Mouse (Mus musculus) lung, postnatal 0 days (tissue): ENCODE data around the gene Ifit3. TPM values are rescaled to one million over a fixed set of nuclear protein-coding genes. Genes with fewer than 3 reads are reported as not detected.
A peak's percentile ranks its signal among the peaks of the same experiment; 100 is the strongest.
"Not testable (repeated sequence)": the region's sequence is repeated elsewhere in the genome, so short reads cannot be mapped to it uniquely, and the experiment has no call there.

Experiments used
- ATAC-seq: fragments of 200-750 bp; cut with Nextera tagmentation; 2 replicates; pipeline ENCODE4 v1.8.0; 2017; ENCODE audit warnings: moderate library complexity
- DNase-seq: peaks from one replicate; pipeline ENCODE4 v3.0.0-alpha.2; 2016; ENCODE audit warnings: low spot score
- H3K27ac ChIP-seq: fragments of 300-500 bp; sonication (generic); 2 replicates; pipeline ENCODE4 v1.5.1; 2014; ENCODE audit warnings: antibody characterized with exemption, mild to moderate bottlenecking, low read length, mixed read lengths
- H3K27me3 ChIP-seq: fragments of 300-500 bp; sonication (generic); replicated peaks from 2 replicates; pipeline ENCODE4 v1.6.1; 2014; ENCODE audit warnings: low read length, mixed read lengths; ENCODE audit not compliant: insufficient read depth
- H3K36me3 ChIP-seq: fragments of 300-500 bp; sonication (generic); 2 replicates; pipeline ENCODE4 v1.6.1; 2014; ENCODE audit warnings: low read length, mixed read lengths; ENCODE audit not compliant: insufficient read depth
- H3K4me1 ChIP-seq: fragments of 300-500 bp; sonication (generic); 2 replicates; pipeline ENCODE4 v1.6.1; 2014; ENCODE audit warnings: antibody characterized with exemption, low read depth, low read length, mixed read lengths; ENCODE audit not compliant: insufficient read depth
- H3K4me2 ChIP-seq: fragments of 300-500 bp; sonication (generic); replicated peaks from 2 replicates; pipeline ENCODE4 v1.6.1; 2014; ENCODE audit warnings: low read depth, mild to moderate bottlenecking, low read length, moderate library complexity, mixed read lengths
- H3K4me3 ChIP-seq: fragments of 300-500 bp; sonication (generic); 2 replicates; pipeline ENCODE4 v1.5.1; 2014; ENCODE audit warnings: low read depth, low read length
- H3K9ac ChIP-seq: fragments of 300-500 bp; sonication (generic); replicated peaks from 2 replicates; pipeline ENCODE4 v1.6.1; 2014; ENCODE audit warnings: low read depth, mild to moderate bottlenecking
- H3K9me3 ChIP-seq: fragments of 300-500 bp; sonication (generic); 2 replicates; pipeline ENCODE4 v1.6.1; 2016; ENCODE audit warnings: low read length, mixed read lengths
- CTCF ChIP-seq: IDR thresholded peaks from 2 replicates; pipeline ENCODE4 v1.5.1; 2016; ENCODE audit warnings: antibody characterized with exemption, mild to moderate bottlenecking
- EP300 ChIP-seq: IDR thresholded peaks from 2 replicates; pipeline ENCODE4 v1.6.1; 2016; ENCODE audit warnings: antibody characterized with exemption, mild to moderate bottlenecking, control low read depth
- WGBS: fragments of 180-500 bp; shearing (Covaris S2); extraction: QIAGEN DNeasy Blood & Tissue Kit; methylation state at CpG from one replicate; pipeline ENCODE4 v1.1.7; 2014; 5-methylcytosine and 5-hydroxymethylcytosine counted together
- polyA plus RNA-seq: library from polyadenylated mRNA; unstranded; fragments of >200 nt; fragmentation: Nextera tagmentation; extraction: Ambion mirVana; gene quantifications from 2 replicates; pipeline ENCODE4 v1.2.1, GENCODE M21; 2015

Ifit3 gene
- polyA plus RNA-seq, 1 experiment from 2014 or later, result 9.6 TPM

DNA sequence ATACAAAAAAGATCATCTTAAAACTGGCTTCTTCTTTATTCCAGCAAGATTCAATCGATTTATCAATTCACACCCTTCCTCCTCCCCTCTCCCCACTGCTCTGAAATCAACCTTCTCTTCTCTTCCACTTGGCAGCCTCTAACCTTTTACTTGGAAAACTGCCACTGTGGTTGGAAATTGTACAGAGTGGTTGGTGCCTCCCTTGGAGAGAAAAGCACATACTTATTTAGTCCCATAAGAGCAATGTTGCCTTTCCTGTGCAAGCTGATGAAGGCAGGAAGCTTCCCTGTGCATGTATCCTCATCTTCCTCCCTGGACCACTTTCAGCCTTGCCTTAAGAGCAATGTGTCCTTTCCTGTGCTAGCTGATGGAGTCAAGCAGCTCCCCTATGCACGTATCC is 15.0 kb downstream of the Ifit3 start:
- no peak overlapping the region for H3K27ac ChIP-seq
- no peaks in the 10 kb centered on the region for H3K36me3 ChIP-seq
- no peaks in the 10 kb centered on the region for H3K27me3 ChIP-seq
- H3K4me2 ChIP-seq, result no peak overlapping the region
- H3K4me1 ChIP-seq, result 0 out of 2 replicates have a peak, but pooled peaks cover 3% of the 10 kb centered on the region
- 61% methylated on average over 2 of the region's 2 CpGs for WGBS
- no peaks in the 10 kb centered on the region for H3K9me3 ChIP-seq
- no peak for ATAC-seq
- H3K4me3 ChIP-seq, result no peak overlapping the region
- DNase-seq, result peak; percentile 47
- TF ChIP-seq EP300 (no peak), CTCF (no peak)
- H3K9ac ChIP-seq, result no peak overlapping the region

DNA sequence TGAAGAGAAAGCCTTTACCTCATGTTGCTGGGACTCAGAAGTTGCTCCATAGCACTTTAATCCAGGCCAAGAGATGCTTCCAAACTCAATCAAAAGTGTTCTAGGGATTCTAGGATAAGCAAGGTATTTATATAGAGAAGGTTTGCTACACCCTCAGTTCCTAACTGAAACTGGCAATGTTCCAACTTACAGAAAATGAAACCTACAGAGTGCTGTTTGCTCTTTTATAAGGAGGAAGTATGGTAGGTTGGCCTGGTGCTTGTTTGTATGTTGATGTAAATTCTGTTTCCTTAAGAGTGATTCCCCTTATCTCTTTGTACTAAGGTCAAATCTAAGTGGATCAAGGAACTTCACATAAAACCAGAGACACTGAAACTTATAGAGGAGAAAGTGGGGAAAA is 15.9 kb downstream of the Ifit3 start:
- H3K9me3 ChIP-seq, H3K4me2 ChIP-seq, H3K9ac ChIP-seq, ATAC-seq, H3K36me3 ChIP-seq, H3K27ac ChIP-seq, H3K4me3 ChIP-seq, H3K4me1 ChIP-seq, H3K27me3 ChIP-seq: not testable (repeated sequence)
- peak; percentile 63 for DNase-seq

GRCm38 (mm10) chr19:34601888-34602287 is 18.6 kb downstream of the Ifit3 start, which contains the start of gene Ifit1bl1:
Ifit1bl1 (minus strand) TSS chr19:34601956.
- not testable (repeated sequence) for H3K36me3 ChIP-seq, H3K27me3 ChIP-seq, H3K27ac ChIP-seq, H3K4me2 ChIP-seq, H3K4me1 ChIP-seq, H3K9me3 ChIP-seq, H3K4me3 ChIP-seq, H3K9ac ChIP-seq
- 18% methylated on average over 1 of the region's 1 CpGs for WGBS
- 0 out of 2 replicates have a peak, but pooled peaks have one; percentile 6 for ATAC-seq
- DNase-seq, result peak; percentile 62

DNA sequence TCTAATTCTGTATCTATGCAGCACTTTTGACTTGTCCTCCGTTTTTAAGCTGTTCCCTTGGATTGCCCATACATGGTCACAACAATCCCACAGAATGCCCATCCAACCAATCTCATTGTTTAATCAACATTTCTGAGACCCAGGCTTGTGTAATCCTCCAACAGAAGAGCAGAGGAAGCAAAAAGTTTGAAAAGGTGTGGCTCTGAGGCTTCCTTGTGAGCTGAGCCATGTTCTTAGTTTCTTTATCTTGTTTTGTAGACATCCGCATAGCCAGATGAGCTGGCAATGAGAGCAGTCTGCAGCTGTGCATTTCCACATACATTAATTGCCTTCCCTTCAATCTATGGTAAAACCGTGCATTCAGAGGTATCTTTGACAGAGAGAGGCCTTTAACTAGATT is 22.1 kb downstream of the Ifit3 start:
- Histone ChIP-seq H3K4me3 (no peak overlapping the region), H3K36me3 (no peaks in the 10 kb centered on the region), H3K9me3 (no peaks in the 10 kb centered on the region), H3K4me1 (no peaks in the 10 kb centered on the region), H3K9ac (no peak overlapping the region), H3K4me2 (no peak overlapping the region), H3K27ac (no peak overlapping the region), H3K27me3 (no peaks in the 10 kb centered on the region)
- WGBS, result 86% methylated on average over 3 of the region's 3 CpGs
- DNase-seq (no peak), ATAC-seq (no peak)
- TF ChIP-seq EP300, result no peak
- no peak for TF ChIP-seq CTCF

- WGBS, result 21% methylated on average over 4 of the region's 4 CpGs
- not testable (repeated sequence) for H3K4me1 ChIP-seq, H3K9me3 ChIP-seq, H3K27me3 ChIP-seq, H3K9ac ChIP-seq, H3K36me3 ChIP-seq, H3K4me3 ChIP-seq
- Histone ChIP-seq H3K4me2 (0 out of 2 replicates have a peak within 1 kb of the TSS, but pooled peaks have one; percentile 25), H3K27ac (peak within 1 kb of the TSS; percentile 62; the same call in 1 of the 2 replicates)
- peak; percentile 39 for DNase-seq
- peak; percentile 67 for TF ChIP-seq EP300
- ATAC-seq, result peak; percentile 89
Measured at GRCm38 (mm10) chr19:34607237-34608051, 24.1 kb downstream of the Ifit3 start, which contains the start of gene Ifit3b. Ifit3b (plus strand) TSS chr19:34607970.

DNA sequence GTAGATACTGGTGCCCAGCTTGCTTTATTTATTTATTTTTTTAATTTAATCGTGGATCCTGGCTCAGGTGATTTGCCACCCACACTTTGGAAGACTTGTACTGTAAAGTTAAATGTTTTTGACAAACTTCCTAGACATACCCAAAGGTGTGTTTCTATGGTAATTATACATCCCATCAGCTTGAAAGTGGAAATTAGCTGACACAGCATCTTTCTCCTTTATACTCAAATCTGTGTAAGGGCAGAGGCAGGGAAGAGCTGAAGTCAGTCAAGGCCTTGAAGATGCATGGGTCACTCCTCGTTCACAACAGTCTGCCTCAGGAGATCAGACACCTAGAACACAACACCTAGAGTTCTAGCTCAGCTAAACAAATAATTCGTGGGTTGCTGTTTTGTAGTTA is 26.8 kb downstream of the Ifit3 start:
- H3K36me3 ChIP-seq, ATAC-seq, DNase-seq, H3K4me3 ChIP-seq, H3K4me2 ChIP-seq, H3K27ac ChIP-seq, H3K4me1 ChIP-seq, H3K9ac ChIP-seq, H3K9me3 ChIP-seq, H3K27me3 ChIP-seq: not testable (repeated sequence)
- WGBS, result 70% methylated on average over 3 of the region's 3 CpGs

DNA sequence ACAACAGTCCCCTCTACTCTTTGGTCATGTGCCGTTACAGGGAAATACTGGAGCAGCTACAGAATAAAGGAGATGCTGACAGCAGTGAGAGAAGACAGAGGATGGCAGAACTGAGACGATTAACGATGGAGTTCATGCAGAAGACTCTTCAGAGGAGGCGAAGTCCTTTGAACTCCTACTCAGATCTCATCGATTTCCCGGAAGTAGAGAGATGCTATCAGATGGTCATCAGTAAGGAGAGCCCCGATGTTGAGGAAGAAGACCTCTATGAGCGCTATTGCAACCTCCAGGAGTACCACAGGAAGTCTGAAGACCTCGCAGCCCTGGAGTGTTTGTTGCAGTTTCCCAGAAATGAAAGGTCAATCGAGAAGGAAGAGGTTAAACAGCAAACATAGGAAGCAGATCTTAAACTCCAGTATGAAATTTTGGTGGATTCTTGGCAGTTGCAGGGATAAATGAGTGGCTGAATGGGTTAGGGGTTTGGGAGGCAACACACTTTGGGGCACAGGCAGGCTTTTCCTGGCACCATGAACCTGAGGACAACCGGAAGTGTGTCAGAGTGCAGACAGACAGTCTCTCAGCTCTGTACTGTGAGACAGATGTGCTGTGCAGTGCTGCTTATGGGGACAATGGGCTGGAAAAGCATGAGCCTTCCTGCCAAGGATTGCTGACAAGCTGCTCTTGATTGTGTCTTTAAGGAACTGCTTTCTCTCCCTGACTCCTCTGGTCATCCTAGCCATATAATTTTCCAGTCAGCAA is 29.1 kb downstream of the Ifit3 start:
- H3K4me3 ChIP-seq, H3K9ac ChIP-seq, H3K4me1 ChIP-seq, H3K27ac ChIP-seq, H3K36me3 ChIP-seq, H3K9me3 ChIP-seq, ATAC-seq, DNase-seq, H3K27me3 ChIP-seq, H3K4me2 ChIP-seq: not testable (repeated sequence)
- WGBS, result 68% methylated on average over 4 of the region's 11 CpGs
